Mouse (Mus musculus) C2C12 (cell line): ENCODE results near the gene Ctcfl. TPM values are rescaled to one million over a fixed set of nuclear protein-coding genes. Genes with fewer than 3 reads are reported as not detected.

Source experiments
- H3K27me3 ChIP-seq: one replicate; pipeline ENCODE4 v1.6.1; 2011; ENCODE audit not compliant: control insufficient read depth, insufficient read depth, insufficient read length
- H3K36me3 ChIP-seq: one replicate; pipeline ENCODE4 v1.6.1; 2011; ENCODE audit not compliant: control insufficient read depth, insufficient read depth
- H3K4me3 ChIP-seq: one replicate; pipeline ENCODE4 v1.5.1; 2011; ENCODE audit warnings: mild to moderate bottlenecking, control low read depth; ENCODE audit not compliant: poor library complexity, insufficient read depth, severe bottlenecking
- H3K79me2 ChIP-seq: one replicate; pipeline ENCODE4 v1.6.1; 2011; ENCODE audit not compliant: control insufficient read depth, insufficient read depth
- H3K79me3 ChIP-seq: one replicate; pipeline ENCODE4 v1.6.1; 2011; ENCODE audit warnings: low read depth, control low read depth
- H3ac ChIP-seq: one replicate; pipeline ENCODE3; 2011; ENCODE audit warnings: low read depth; ENCODE audit not compliant: control insufficient read depth, insufficient read length
- CEBPB ChIP-seq: IDR thresholded peaks from one replicate; pipeline ENCODE4 v1.6.1; 2011; ENCODE audit warnings: low read depth, mild to moderate bottlenecking, control low read depth, moderate library complexity
- CTCF ChIP-seq: IDR thresholded peaks from one replicate; pipeline ENCODE4 v1.5.1; 2011; ENCODE audit not compliant: control insufficient read depth, insufficient read depth, insufficient read length
- FOSL1 ChIP-seq: IDR thresholded peaks from one replicate; pipeline ENCODE4 v1.8.0; 2011; ENCODE audit warnings: mild to moderate bottlenecking, low read length; ENCODE audit not compliant: poor library complexity, insufficient read depth, severe bottlenecking
- MAX ChIP-seq: IDR thresholded peaks from one replicate; pipeline ENCODE4 v1.6.1; 2011; ENCODE audit warnings: mild to moderate bottlenecking, control low read depth
- MYOD1 ChIP-seq: IDR thresholded peaks from one replicate; pipeline ENCODE4 v1.6.1; 2011; ENCODE audit warnings: low read depth; ENCODE audit not compliant: control insufficient read depth, insufficient read length
- MYOG ChIP-seq: IDR thresholded peaks from one replicate; pipeline ENCODE4 v1.6.1; 2011; ENCODE audit not compliant: control insufficient read depth, insufficient read length; ENCODE audit errors: extremely low read depth
- USF1 ChIP-seq: IDR thresholded peaks from one replicate; pipeline ENCODE4 v1.6.1; 2011; ENCODE audit warnings: low read depth, mild to moderate bottlenecking, control low read depth, moderate library complexity
- polyA plus RNA-seq: library from polyadenylated mRNA; unstranded; fragments of >200 nt; fragmentation: generic; extraction: Trizol; gene quantifications from one replicate; pipeline ENCODE4 v1.2.1, GENCODE M21; 2012; ENCODE audit warnings: missing spikeins

Gene Ctcfl
- polyA plus RNA-seq, 1 experiment, result not detected

DNA sequence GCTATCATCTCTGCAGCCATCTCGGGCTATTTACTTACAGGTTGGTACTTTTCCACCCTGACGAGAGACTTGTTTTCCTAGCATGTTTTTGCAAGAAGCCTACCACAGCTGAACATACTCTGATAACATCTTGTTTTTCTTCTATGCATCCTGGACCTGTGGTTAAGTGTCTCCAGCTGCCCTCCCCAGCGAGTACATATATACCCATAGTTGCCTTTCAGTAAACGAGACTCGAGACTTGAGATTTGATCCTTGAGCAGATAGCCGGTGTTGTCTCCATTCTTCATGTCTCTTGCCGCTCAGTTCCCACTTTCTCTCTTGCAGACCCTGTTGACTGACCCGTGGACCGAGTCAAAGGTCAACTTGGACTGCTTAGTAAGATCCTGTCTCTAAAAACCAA is 42.4 kb downstream of the Ctcfl start:
- Histone ChIP-seq H3ac (no peak overlapping the region), H3K79me2 (no peaks in the 10 kb centered on the region), H3K4me3 (no peak overlapping the region), H3K27me3 (peaks cover 31% of the 10 kb centered on the region), H3K36me3 (no peaks in the 10 kb centered on the region), H3K79me3 (no peaks in the 10 kb centered on the region)
- TF ChIP-seq MYOG (no peak), MYOD1 (no peak), MAX (no peak), CEBPB (no peak)

- no peaks in the 10 kb centered on the region for H3K79me3 ChIP-seq
- TF ChIP-seq MYOG, result no peak
- H3K27me3 ChIP-seq, result peaks cover 21% of the 10 kb centered on the region
- H3K4me3 ChIP-seq, result no peak overlapping the region
- no peak overlapping the region for H3ac ChIP-seq
- no peaks in the 10 kb centered on the region for H3K36me3 ChIP-seq
- no peaks in the 10 kb centered on the region for H3K79me2 ChIP-seq
These were observed 45.7 kb downstream of the Ctcfl start for GRCm38 (mm10) chr2:173073666-173074065.

DNA sequence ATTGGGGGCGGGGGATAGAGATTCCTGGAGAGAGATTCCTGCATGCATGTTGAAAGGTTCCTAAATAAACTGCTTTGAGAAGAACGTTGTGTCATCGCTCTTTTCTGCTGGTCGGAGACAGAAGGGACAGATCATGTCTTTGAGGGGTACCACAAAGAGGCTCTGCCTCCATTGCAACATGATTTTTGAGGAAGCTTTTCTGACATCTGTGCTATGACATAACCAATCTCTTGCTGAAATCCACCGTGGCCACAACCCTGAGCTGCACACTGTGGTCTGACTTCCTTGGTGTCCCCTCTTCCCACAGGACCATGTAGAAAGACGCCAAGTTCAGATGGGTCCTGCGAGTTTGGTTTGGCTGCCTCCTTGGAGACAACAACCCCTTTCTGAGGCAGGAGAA is 46.4 kb downstream of the Ctcfl start:
- H3ac ChIP-seq, result no peak overlapping the region

GRCm38 (mm10) chr2:173064864-173065263 is 54.5 kb downstream of the Ctcfl start:
- Histone ChIP-seq H3ac (no peak overlapping the region), H3K79me2 (no peaks in the 10 kb centered on the region), H3K79me3 (no peaks in the 10 kb centered on the region), H3K4me3 (no peak overlapping the region), H3K36me3 (no peaks in the 10 kb centered on the region), H3K27me3 (peaks cover 3% of the 10 kb centered on the region)
- TF ChIP-seq CTCF, result no peak
- no peak for TF ChIP-seq MYOD1
- no peak for TF ChIP-seq MAX
- no peak for TF ChIP-seq MYOG
- no peak for TF ChIP-seq USF1
- no peak for TF ChIP-seq CEBPB
- TF ChIP-seq FOSL1, result no peak

More for the DNA sequence above, 46.4 kb downstream of the Ctcfl start:
- no peaks in the 10 kb centered on the region for H3K79me3 ChIP-seq
- no peak for TF ChIP-seq MAX
- no peak for TF ChIP-seq USF1
- no peak for TF ChIP-seq MYOG
- TF ChIP-seq CTCF, result no peak
- peaks cover 21% of the 10 kb centered on the region for H3K27me3 ChIP-seq
- H3K4me3 ChIP-seq, result no peak overlapping the region
- H3K36me3 ChIP-seq, result no peaks in the 10 kb centered on the region
- H3K79me2 ChIP-seq, result no peaks in the 10 kb centered on the region

DNA sequence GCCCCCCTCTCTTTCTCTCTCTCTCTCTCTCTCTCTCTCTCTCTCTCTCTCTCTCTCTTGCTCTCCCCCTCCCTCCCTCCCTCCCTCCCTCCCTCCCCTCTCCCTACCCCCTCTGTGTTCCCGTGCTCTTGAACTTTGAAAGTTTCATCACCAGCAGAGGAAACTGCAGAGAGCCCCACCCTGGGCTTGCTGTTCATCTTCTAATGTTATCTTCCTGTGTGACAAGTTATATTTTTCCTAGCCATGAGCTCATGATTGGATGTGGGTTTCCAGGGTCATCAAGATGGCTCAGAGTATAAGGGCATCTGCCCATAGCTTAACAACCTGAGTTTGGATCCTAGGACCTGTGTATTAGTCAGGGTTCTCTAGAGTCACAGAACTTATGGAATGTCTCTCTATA is 56.1 kb downstream of the Ctcfl start:
- TF ChIP-seq MAX, result no peak
- TF ChIP-seq CEBPB, result no peak
- no peak for TF ChIP-seq MYOG
- Histone ChIP-seq H3K27me3 (peaks cover 3% of the 10 kb centered on the region), H3K79me3 (no peaks in the 10 kb centered on the region), H3K4me3 (no peak overlapping the region), H3K79me2 (no peaks in the 10 kb centered on the region), H3K36me3 (no peaks in the 10 kb centered on the region), H3ac (no peak overlapping the region)

DNA sequence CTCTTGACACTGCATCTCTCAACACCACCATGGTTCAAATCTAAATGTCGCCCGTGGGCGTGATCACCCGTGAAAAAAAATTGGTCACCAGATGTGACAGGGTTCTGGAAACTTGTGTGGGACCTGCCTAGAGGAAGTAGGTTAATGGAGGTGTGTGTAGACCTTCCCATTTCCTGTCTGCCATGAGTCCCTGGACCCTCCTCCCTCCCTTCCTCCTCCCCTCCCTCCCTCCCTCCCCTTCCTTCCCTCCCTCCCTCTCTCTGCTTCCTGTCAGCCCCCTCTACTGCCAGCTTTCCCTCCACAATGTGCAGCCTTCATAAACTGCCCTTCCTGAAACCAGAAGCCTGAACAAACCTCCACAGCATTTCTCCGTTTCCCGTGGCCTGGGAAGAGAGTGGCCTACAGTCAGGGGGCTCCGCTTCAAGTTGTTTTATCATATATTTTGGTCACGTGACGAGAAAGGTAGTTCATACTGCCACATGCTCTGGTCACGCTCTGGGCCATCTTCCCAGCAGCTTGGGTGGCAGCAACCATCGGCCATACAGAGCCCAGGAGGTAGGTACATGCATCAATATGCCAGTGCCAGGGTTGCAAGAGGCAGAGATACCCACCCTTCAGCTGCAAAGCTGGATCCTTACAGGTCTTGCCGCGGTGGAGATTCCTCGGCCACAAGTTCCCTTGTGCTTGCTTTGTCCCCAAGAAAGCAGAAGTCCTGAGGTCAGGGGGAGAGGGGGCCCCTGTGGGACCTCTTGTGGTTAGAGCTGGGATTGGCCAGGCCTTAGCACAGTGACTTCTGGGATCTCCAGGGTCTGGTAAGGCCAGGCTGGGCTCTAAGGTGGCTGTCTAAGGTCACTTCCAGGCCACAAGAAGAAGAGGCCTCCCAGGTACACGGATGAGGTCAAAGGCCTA is 57.6 kb downstream of the Ctcfl start:
- H3K79me3 ChIP-seq, result no peaks in the 10 kb centered on the region
- no peak for TF ChIP-seq MYOD1
- TF ChIP-seq USF1, result peak; percentile 35
- TF ChIP-seq CEBPB, result no peak
- TF ChIP-seq CTCF, result no peak
- H3K36me3 ChIP-seq, result no peaks in the 10 kb centered on the region
- peaks cover 3% of the 10 kb centered on the region for H3K27me3 ChIP-seq
- no peak overlapping the region for H3ac ChIP-seq
- no peak overlapping the region for H3K4me3 ChIP-seq
- H3K79me2 ChIP-seq, result no peaks in the 10 kb centered on the region

- no peak for TF ChIP-seq USF1
- TF ChIP-seq MYOG, result no peak
- no peak for TF ChIP-seq FOSL1
- no peak for TF ChIP-seq MAX
- TF ChIP-seq MYOD1, result no peak
- TF ChIP-seq CTCF, result no peak
- no peak for TF ChIP-seq CEBPB
- Histone ChIP-seq H3K79me2 (no peaks in the 10 kb centered on the region), H3ac (no peak overlapping the region), H3K36me3 (no peaks in the 10 kb centered on the region), H3K27me3 (peaks cover 3% of the 10 kb centered on the region), H3K79me3 (no peaks in the 10 kb centered on the region), H3K4me3 (no peak overlapping the region)
These were observed 58.9 kb downstream of the Ctcfl start for GRCm38 (mm10) chr2:173060450-173060849.
